Mouse (Mus musculus): Measurements from ENCODE around the gene Dnaja3. TPM values are rescaled to one million over a fixed set of nuclear protein-coding genes. Genes with fewer than 3 reads are reported as not detected.
"Not testable (repeated sequence)": the region's sequence is repeated elsewhere in the genome, so short reads cannot be mapped to it uniquely, and the experiment has no call there.

Gene Dnaja3
- polyA plus RNA-seq, 1 experiment from 2014 or later = 58.3 TPM

DNA sequence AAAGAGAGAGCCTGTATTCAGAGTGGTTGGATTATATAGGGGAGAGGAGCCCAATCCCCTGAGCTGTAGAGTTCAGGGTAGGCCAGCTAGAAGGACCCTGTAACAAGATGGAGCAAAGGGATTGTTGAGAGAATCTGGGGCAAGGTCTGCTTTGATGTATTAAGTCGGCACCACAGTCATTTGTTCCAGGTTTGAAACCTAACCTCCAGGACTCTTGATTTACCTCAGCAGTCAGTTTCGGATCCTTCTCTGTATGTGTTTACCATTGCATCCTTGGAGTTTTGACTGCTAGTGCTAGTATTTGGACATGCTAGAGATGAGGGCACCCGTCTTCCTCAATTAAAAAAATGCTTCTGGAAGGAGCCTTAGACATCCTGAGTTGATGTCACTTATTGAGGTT lies 112.4 kb downstream of the Dnaja3 start:
- no peaks in the 10 kb centered on the region for H3K9me3 ChIP-seq (replicated peaks; ENCODE audit: control insufficient read depth, low read length)
- 95% methylated on average over 3 of the region's 3 CpGs for WGBS
- H3K4me2 ChIP-seq (ENCODE audit: low read depth, low read length) = no peak overlapping the region
- no peaks in the 10 kb centered on the region for H3K36me3 ChIP-seq (replicated peaks; ENCODE audit: control insufficient read depth, insufficient read depth, low read depth, low read length)
- no peak overlapping the region for H3K9ac ChIP-seq (replicated peaks; ENCODE audit: low read length)
- no peak for ATAC-seq (replicated peaks; ENCODE audit: insufficient number of reproducible peaks, low FRiP score, low TSS enrichment, low read depth)
- DNase-seq (ENCODE audit: low spot score) = no peak
- no peaks in the 10 kb centered on the region for H3K4me1 ChIP-seq (ENCODE audit: control insufficient read depth, insufficient read depth, low read length)
- no peaks in the 10 kb centered on the region for H3K27me3 ChIP-seq (ENCODE audit: control insufficient read depth, insufficient read depth, low read length)
- H3K27ac ChIP-seq (replicated peaks; ENCODE audit: low read depth, low read length) = no peak overlapping the region
- H3K4me3 ChIP-seq (ENCODE audit: low read depth, low read length) = no peak overlapping the region

DNA sequence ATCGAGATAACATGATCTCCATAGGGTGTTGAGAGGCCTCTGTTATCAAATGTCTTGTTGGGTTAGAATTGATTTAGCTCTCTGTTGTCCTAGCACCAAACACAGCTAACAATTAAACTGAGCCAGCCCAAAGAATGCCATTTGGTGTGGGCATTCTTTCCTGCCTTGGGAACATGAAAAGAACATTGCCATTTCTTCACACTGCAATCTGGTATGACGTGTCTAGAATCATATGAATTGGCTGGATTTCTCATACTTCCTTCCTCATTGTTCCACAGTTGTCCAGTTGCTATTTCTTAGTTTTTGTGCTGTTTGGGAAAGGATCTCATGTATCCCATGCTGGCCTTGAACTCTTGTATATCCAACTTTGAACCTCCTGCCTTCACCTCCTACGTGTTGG lies 114.3 kb downstream of the Dnaja3 start:
- H3K4me2 ChIP-seq (ENCODE audit: low read depth, low read length) = no peak overlapping the region
- no peaks in the 10 kb centered on the region for H3K4me1 ChIP-seq (ENCODE audit: control insufficient read depth, insufficient read depth, low read length)
- DNase-seq (ENCODE audit: low spot score) = no peak
- H3K4me3 ChIP-seq (ENCODE audit: low read depth, low read length) = no peak overlapping the region
- no peaks in the 10 kb centered on the region for H3K9me3 ChIP-seq (replicated peaks; ENCODE audit: control insufficient read depth, low read length)
- ATAC-seq (replicated peaks; ENCODE audit: insufficient number of reproducible peaks, low FRiP score, low TSS enrichment, low read depth) = no peak
- WGBS = 90% methylated on average over 3 of the region's 3 CpGs
- no peaks in the 10 kb centered on the region for H3K36me3 ChIP-seq (replicated peaks; ENCODE audit: control insufficient read depth, insufficient read depth, low read depth, low read length)
- no peak overlapping the region for H3K9ac ChIP-seq (replicated peaks; ENCODE audit: low read length)
- H3K27me3 ChIP-seq (ENCODE audit: control insufficient read depth, insufficient read depth, low read length) = no peaks in the 10 kb centered on the region
- no peak overlapping the region for H3K27ac ChIP-seq (replicated peaks; ENCODE audit: low read depth, low read length)

DNA sequence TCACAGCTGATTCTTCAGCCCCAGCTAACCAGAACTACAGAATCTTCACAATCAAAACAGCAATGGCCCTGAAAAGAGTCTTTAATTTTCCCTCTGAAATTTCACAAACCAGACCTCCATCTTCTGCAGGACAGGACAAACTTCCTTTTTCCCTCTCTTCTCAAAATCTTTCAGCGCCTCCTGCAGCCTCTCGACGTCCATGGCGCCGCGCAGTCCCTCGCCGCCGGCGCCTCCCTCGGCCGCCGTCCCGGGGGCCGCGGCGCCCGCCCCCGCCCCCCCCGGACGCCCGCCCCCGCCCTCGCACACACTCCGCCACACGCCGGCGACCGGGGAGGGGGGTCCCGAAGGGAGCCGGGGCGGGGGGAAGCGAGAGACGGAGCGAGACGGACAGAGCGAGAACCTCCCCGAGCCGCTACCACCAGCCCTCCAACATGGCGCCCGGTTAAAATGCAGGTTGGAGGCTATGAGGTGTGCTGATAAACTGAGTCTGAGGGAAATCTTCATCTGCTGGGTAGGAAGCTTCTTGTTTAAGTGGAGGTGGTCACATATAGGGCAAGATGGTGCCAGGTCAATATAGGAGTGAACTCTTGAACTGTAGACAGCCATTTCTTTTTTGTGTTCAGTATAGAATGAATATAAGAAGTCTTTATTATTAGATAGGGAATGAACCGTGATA lies 117.0 kb downstream of the Dnaja3 start:
- H3K9ac ChIP-seq (replicated peaks; ENCODE audit: low read length) = peak overlapping the region; percentile 51
- H3K4me1 ChIP-seq (ENCODE audit: control insufficient read depth, insufficient read depth, low read length); H3K27ac ChIP-seq (replicated peaks; ENCODE audit: low read depth, low read length); H3K9me3 ChIP-seq (replicated peaks; ENCODE audit: control insufficient read depth, low read length); H3K4me2 ChIP-seq (ENCODE audit: low read depth, low read length); H3K27me3 ChIP-seq (ENCODE audit: control insufficient read depth, insufficient read depth, low read length); H3K36me3 ChIP-seq (replicated peaks; ENCODE audit: control insufficient read depth, insufficient read depth, low read depth, low read length): not testable (repeated sequence)
- H3K4me3 ChIP-seq (ENCODE audit: low read depth, low read length) = peak overlapping the region; percentile 41
- DNase-seq (ENCODE audit: low spot score) = peak; percentile 40
- 3% methylated on average over 31 of the region's 42 CpGs for WGBS
- ATAC-seq (replicated peaks; ENCODE audit: insufficient number of reproducible peaks, low FRiP score, low TSS enrichment, low read depth) = peak; percentile 76; the same call in 1 of the 2 replicates

Other genes starting within 250 kb of the Dnaja3 start
- 0.67 and 0.75 TPM in 2 replicates for gene Adcy9, start 219.5 kb upstream of the Dnaja3 start, polyA plus RNA-seq (2014; fragmentation: Nextera tagmentation; extraction: Ambion mirVana)
- gene Srl, start 98.2 kb upstream of the Dnaja3 start, polyA plus RNA-seq (2014; fragmentation: Nextera tagmentation; extraction: Ambion mirVana) = 26.6 and 32.7 TPM in 2 replicates
- gene Tfap4, start 80.1 kb upstream of the Dnaja3 start, polyA plus RNA-seq (2014; fragmentation: Nextera tagmentation; extraction: Ambion mirVana) = 27.2 and 28.6 TPM in 2 replicates
- gene Glis2, start 45.3 kb upstream of the Dnaja3 start, polyA plus RNA-seq (2014; fragmentation: Nextera tagmentation; extraction: Ambion mirVana) = 19.9 and 21.2 TPM in 2 replicates
- gene Pam16, start 15.0 kb upstream of the Dnaja3 start, polyA plus RNA-seq (2014; fragmentation: Nextera tagmentation; extraction: Ambion mirVana) = 103 and 105 TPM in 2 replicates
- 10.9 and 14.1 TPM in 2 replicates for gene Vasn, start within 50 bp of the Dnaja3 start, polyA plus RNA-seq (2014; fragmentation: Nextera tagmentation; extraction: Ambion mirVana)
- 12.2 and 12.8 TPM in 2 replicates for gene Coro7, start 39.8 kb downstream of the Dnaja3 start, polyA plus RNA-seq (2014; fragmentation: Nextera tagmentation; extraction: Ambion mirVana)
- gene Nmral1, start 79.4 kb downstream of the Dnaja3 start, polyA plus RNA-seq (2014; fragmentation: Nextera tagmentation; extraction: Ambion mirVana) = 190 and 192 TPM in 2 replicates
- 110 and 114 TPM in 2 replicates for gene Hmox2, start 86.4 kb downstream of the Dnaja3 start, polyA plus RNA-seq (2014; fragmentation: Nextera tagmentation; extraction: Ambion mirVana)
- 76.1 and 80.8 TPM in 2 replicates for gene Cdip1, start 150.3 kb downstream of the Dnaja3 start, polyA plus RNA-seq (2014; fragmentation: Nextera tagmentation; extraction: Ambion mirVana)
- 0.28 TPM in 1 of 2 replicates, not detected in the other for gene 4930562C15Rik, start 195.4 kb downstream of the Dnaja3 start, polyA plus RNA-seq (2014; fragmentation: Nextera tagmentation; extraction: Ambion mirVana)
- gene Ubald1, start 240.3 kb downstream of the Dnaja3 start, polyA plus RNA-seq (2014; fragmentation: Nextera tagmentation; extraction: Ambion mirVana) = 26.2 and 26.4 TPM in 2 replicates
- 67.9 and 72.2 TPM in 2 replicates for gene Mgrn1, start 246.3 kb downstream of the Dnaja3 start, polyA plus RNA-seq (2014; fragmentation: Nextera tagmentation; extraction: Ambion mirVana)